Mouse (Mus musculus) macrophage (primary cell): Measurements from ENCODE around the gene Fcgr4. TPM values are rescaled to one million over a fixed set of nuclear protein-coding genes. Genes with fewer than 3 reads are reported as not detected.
A peak's percentile ranks its signal among the peaks of the same experiment; 100 is the strongest.

Experiments
- H3K27ac ChIP-seq: fragments of 350-480 bp; formaldehyde crosslinking; 2 replicates; pipeline ENCODE4 v1.9.0; 2021
- H3K36me3 ChIP-seq: fragments of 350-480 bp; formaldehyde crosslinking; 2 replicates; pipeline ENCODE4 v1.9.0; 2021; ENCODE audit errors: inconsistent target
- H3K4me3 ChIP-seq: fragments of 350-480 bp; formaldehyde crosslinking; 2 replicates; pipeline ENCODE4 v1.9.0; 2021; ENCODE audit errors: inconsistent target
- H3K79me2 ChIP-seq: fragments of 350-480 bp; formaldehyde crosslinking; 2 replicates; pipeline ENCODE4 v1.9.0; 2021; ENCODE audit errors: inconsistent target
- WGBS: methylation state at CpG from one replicate; pipeline ENCODE4 v1.1.7; 2026; ENCODE audit warnings: inconsistent platforms; ENCODE audit not compliant: missing documents; 5-methylcytosine and 5-hydroxymethylcytosine counted together
- polyA plus RNA-seq: library from polyadenylated mRNA; stranded (reverse); fragments of 250-400 nt; gene quantifications from 3 replicates; pipeline ENCODE4 v1.2.4, GENCODE M21; 2018; ENCODE audit warnings: inconsistent platforms

Gene Fcgr4
- polyA plus RNA-seq, 1 experiment from 2014 or later: 269 TPM

DNA sequence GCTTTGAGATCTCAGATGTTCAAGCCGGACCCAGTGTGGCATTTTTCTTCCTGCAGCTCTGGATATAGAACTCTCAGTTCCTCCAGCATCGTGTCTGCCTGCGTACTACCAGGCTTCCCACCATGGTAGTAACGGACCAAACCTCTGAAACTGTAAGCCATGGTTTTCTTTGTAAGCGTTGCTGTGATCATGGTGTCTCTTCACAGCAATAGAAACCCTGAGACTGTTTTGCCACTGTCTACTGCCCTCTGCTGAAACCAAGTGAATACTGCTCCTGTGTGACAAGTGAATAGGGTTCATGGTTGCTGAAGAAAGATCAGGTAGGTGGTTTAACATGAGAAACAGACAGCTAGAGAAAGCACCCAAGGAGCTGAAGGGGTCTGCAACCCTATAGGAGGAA, 26.2 kb upstream of the Fcgr4 start:
- H3K4me3 ChIP-seq: no peak overlapping the region
- no peak overlapping the region for H3K27ac ChIP-seq
- no peaks in the 10 kb centered on the region for H3K36me3 ChIP-seq
- WGBS: 54% methylated on average over 4 of the region's 5 CpGs
- H3K79me2 ChIP-seq: no peaks in the 10 kb centered on the region

DNA sequence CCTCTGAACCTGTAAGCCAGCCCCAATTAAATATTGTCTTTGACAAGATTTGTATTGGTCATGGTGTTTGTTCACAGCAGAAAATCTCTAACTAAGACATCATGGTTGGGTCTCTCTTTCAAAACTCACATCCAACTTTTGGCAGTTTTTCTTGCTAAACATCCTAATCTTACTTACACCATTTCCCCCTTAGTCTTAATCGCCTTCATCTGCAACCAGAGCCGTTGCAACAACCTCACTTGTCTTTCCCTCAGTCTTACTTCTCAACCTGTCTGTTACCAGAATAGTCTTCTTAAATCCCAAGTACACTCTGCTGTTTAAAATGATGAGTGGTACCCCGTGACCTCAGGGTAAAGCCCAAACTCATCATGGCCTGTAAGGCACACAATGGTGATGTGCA, 22.7 kb upstream of the Fcgr4 start:
- Histone ChIP-seq H3K27ac (peak overlapping the region; percentile 99; the same call in 1 of the 2 replicates), H3K36me3 (no peaks in the 10 kb centered on the region), H3K79me2 (no peaks in the 10 kb centered on the region), H3K4me3 (no peak overlapping the region)
- WGBS: 56% methylated on average over 3 of the region's 3 CpGs

DNA sequence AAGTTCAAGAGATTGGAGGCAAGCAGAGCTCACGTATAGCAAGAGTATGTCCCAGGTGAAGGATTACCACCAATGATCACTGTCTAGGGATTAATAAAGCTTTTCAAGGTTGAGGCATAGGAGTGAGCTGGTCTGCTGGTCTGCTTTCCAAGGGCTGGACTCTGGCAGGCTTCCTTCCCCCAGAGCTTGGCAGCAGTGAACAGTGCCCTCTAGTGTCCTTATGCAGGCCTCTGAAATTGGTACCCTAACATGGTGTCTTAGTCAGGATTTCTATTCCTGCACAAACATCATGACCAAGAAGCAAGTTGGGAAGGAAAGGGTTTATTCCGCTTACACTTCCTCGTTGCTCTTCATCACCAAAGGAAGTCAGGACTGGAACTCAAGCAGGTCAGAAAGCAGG, 22.0 kb upstream of the Fcgr4 start:
- WGBS: 40% methylated on average over 3 of the region's 3 CpGs
- Histone ChIP-seq H3K27ac (peak overlapping the region; percentile 99), H3K79me2 (no peaks in the 10 kb centered on the region)

DNA sequence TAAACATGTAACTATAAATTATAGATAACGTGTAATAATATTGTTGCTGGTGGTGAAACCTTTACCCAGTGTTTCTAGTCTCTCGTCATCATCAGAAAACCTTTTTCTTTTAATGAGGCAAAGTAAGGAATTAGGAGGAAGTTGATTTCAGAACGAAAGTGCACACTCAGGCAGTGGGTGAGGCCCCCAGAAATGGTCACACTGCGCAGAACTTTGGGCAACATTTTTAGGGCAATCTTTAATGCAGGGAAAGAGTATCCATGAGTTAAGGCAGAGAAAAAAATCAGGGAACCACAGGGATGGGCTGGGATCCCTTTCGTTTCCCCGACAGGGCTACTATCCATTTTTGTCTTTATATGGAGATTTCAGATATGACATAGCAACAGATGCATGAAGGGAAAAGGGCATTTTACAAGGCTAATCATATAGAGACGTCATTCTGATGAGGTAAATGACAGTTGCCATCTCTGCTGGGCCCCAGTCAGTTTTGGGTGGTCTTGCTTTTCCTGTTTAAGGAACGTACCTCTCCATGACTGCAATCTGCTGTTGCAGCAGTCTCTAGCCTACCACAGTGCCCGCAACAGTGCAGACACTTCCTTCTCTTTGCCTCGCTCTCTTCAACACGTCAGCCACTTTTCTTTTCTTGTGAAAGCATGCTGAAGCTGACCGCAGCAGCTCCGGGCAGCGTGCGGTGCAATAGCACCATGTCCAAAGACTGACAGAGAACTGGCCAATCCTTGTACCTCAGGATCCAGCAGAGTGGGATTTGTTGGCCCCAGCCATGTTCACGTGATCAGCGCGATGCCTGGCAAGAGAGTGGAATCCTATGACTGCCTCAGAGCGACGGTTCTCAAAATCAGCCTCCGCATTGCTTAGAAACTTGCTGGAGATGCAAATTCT, 20.7 kb upstream of the Fcgr4 start:
- Histone ChIP-seq H3K36me3 (no peaks in the 10 kb centered on the region), H3K79me2 (no peaks in the 10 kb centered on the region), H3K27ac (peak overlapping the region; percentile 99), H3K4me3 (peak overlapping the region; percentile 6; the same call in 1 of the 2 replicates)
- WGBS: 2% methylated on average over 20 of the region's 21 CpGs

More for the DNA sequence above, 22.0 kb upstream of the Fcgr4 start:
- Histone ChIP-seq H3K4me3 (no peak overlapping the region), H3K36me3 (no peaks in the 10 kb centered on the region)

DNA sequence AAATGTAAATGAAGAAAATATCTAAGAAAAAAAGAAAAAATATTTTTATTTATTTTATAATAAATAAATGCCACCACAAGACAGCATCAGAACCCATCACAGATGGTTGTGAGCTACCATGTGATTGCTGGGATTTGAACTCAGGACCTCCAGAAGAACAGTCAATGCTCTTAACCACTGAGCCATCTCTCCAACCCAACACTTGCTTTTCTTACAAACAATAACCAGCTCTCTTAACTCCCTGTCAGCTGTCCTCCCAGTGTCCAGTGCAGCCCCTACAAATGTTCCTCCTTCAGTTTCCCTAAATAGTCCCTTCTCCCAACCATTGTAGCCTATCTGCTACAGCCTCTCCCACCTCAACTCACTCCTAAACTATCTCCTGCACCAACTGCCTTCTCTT, 18.9 kb upstream of the Fcgr4 start:
- H3K79me2 ChIP-seq: no peaks in the 10 kb centered on the region
- H3K27ac ChIP-seq: peak overlapping the region; percentile 99
- H3K4me3 ChIP-seq: no peak overlapping the region
- H3K36me3 ChIP-seq: no peaks in the 10 kb centered on the region

DNA sequence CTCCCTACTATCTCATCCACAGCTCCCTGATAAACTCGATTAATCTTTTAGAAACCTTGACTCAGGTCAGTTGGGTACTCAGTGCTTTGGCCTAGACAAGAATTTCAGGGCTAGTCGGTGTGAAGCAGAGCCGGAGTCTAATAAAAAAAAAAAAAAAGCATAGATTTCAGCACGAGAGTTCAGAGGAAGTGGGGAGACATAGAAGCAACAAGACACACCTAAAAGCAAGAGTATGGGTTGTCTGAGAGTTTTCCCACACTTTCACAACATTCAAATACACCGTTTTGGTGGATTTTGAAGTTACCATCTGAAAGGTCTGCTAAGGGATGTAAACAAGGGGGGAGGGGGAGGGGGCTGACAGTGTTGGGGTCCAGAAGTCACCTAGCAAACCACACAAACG, 13.6 kb upstream of the Fcgr4 start:
- Histone ChIP-seq H3K79me2 (no peaks in the 10 kb centered on the region), H3K4me3 (no peak overlapping the region), H3K27ac (no peak overlapping the region), H3K36me3 (no peaks in the 10 kb centered on the region)
- WGBS: 85% methylated on average over 6 of the region's 6 CpGs

DNA sequence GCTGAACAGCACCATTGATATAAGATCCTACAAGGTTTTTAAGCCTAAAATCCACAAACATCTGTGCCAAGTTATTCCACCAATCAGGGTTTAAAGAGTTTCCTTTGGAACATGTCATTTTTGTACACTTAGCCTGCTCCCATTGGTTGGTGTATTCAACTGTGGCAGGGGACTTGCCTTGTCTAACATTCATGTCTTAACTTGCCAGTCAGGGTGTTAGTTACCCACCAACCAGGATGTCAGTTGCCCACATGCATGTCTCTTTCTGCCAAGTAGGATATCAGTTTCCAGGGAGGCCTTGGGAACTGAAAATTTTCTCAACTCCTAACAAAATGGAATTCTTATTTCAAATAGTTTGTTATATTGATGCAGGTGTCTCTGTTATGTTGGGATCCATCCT, 13.1 kb upstream of the Fcgr4 start:
- H3K4me3 ChIP-seq: no peak overlapping the region
- peak overlapping the region; percentile 91; the same call in 1 of the 2 replicates for H3K27ac ChIP-seq
- H3K36me3 ChIP-seq: no peaks in the 10 kb centered on the region
- H3K79me2 ChIP-seq: no peaks in the 10 kb centered on the region

DNA sequence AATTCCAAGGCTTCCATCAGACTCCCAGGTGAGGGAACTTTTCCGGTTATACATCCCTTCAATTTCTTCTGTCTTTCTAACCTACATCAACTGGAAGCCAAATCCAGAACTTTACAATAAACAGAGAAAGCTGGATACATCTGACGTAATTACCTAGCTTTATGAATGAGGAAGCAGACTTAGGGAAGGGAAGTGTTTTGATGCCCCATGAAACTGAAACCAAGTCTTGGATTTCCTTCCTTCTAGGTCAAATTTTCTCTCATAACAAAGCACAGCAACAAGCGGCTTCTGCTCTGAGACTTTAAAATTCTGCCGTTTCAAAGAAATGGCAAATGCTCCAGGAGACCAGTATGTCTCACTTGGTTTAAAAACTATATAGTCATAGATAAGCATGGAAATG, 12.4 kb upstream of the Fcgr4 start:
- H3K36me3 ChIP-seq: no peaks in the 10 kb centered on the region
- 25% methylated on average over 4 of the region's 4 CpGs for WGBS
- H3K4me3 ChIP-seq: no peak overlapping the region
- H3K79me2 ChIP-seq: no peaks in the 10 kb centered on the region
- H3K27ac ChIP-seq: peak overlapping the region; percentile 91

DNA sequence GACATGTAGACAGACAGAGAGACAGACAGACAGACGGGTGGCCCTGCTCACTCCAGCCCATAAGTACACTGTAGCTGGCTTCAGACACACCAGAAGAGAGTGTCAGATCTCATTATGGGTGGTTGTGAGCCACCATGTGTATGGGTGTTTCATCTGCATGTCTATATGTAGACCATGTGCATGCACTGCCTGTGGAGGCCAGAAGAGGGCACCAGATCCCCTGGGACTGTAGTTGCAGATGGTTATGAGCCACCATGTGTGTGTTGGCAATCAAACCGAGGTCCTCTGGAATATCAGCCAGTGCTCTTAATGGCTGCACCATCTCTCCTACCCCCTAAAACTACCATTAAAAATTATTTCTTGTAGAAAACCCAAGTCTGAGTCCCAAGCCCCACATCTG, 11.8 kb upstream of the Fcgr4 start:
- Histone ChIP-seq H3K36me3 (no peaks in the 10 kb centered on the region), H3K79me2 (no peaks in the 10 kb centered on the region), H3K4me3 (no peak overlapping the region), H3K27ac (peak overlapping the region; percentile 91)
- 100% methylated on average over 2 of the region's 2 CpGs for WGBS

DNA sequence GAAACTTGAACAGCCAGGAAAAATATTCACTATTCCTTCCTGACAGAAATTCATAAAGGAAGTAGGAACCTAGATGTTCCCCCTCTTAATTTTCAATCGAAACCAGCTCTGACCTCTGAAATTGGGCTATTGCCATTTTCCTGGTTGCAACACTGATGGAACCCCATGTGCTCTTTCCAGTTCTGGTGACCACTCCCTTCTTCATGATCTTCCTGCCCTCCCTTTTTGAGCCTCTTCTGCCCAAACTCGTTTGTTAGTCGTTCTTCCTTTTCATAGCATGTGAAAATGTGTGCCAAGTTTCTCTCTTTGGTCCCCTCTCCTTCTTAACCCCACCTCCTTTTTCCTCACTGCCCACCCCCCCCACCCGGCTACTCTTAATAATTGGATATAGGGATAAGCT, 7.0 kb upstream of the Fcgr4 start:
- no peak overlapping the region for H3K27ac ChIP-seq
- WGBS: 37% methylated on average over 3 of the region's 4 CpGs
- H3K4me3 ChIP-seq: no peak overlapping the region
- H3K79me2 ChIP-seq: no peaks in the 10 kb centered on the region
- H3K36me3 ChIP-seq: no peaks in the 10 kb centered on the region

DNA sequence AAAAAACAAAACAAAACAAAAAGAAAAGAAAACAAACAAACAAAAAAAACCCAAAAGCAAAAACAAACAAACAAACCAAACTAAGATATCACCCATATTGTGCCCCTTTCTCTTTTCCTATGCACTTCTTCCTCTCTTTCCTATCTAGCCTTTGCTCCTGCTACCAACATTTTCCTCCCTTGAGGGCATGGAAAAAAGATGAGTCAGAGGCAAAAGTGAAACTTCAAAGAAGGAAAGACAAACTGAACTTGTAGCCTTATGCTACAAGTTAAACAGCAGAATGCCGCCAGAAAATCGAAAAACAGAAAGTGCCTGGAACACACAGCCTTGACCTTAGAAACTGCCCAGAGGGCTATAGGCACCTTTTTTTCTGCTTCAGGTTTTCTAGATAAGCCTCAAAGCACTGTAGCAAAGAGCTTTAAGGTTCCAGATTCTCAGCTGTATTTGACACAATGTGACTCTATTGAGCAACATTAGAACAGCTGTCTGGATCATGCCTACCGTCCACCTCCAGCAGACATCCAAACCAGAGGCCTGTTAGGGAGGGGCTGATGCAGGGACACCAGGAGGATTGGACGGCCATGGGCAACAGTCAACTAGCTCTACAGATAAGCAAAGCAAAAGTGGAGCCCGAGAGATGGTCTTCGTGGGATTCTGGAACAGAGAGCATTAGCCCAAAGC, 1.9 kb upstream of the Fcgr4 start:
- 41% methylated on average over 6 of the region's 6 CpGs for WGBS
- H3K79me2 ChIP-seq: peaks cover 30% of the 10 kb centered on the region; the same call in 1 of the 2 replicates
- no peak overlapping the region for H3K4me3 ChIP-seq
- peak overlapping the region; percentile 94 for H3K27ac ChIP-seq
- H3K36me3 ChIP-seq: peaks cover 20% of the 10 kb centered on the region; the same call in 1 of the 2 replicates

DNA sequence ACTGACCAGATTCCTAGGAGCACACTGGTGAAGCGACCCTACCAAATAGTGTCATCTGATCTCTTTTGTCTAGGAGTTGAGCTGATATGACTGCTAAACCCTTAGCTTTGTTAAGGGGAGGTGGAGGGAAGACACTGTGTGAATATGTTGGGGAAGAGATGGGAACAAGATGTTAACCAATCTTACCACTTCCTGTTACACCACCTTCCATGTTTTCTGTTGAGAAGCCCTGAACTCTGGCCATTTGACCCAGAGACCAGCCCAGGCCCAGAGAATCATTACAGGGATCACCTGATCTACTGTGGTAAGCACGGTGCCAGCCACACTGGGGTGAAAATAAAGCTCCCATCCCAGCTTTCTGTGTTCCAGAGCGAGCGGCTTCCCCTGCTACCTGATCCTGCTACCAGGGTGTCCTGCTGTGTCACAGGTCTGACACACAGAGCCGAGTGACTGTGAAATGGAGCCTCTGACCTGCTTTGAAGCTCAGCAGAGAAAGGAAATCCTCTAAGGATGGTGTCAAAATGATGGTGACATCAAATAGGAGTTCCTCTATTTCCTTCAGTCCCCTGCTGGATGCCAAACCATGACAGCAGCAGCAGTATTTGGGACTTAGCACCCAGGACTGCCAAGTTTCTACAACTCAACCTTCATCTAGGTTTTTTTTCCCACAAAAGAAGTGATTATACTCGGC, 1.1 kb upstream of the Fcgr4 start:
- WGBS: 40% methylated on average over 6 of the region's 6 CpGs
- Histone ChIP-seq H3K27ac (peak overlapping the region; percentile 94), H3K4me3 (no peak overlapping the region), H3K79me2 (peaks cover 36% of the 10 kb centered on the region; the same call in 1 of the 2 replicates), H3K36me3 (peaks cover 23% of the 10 kb centered on the region; the same call in 1 of the 2 replicates)

DNA sequence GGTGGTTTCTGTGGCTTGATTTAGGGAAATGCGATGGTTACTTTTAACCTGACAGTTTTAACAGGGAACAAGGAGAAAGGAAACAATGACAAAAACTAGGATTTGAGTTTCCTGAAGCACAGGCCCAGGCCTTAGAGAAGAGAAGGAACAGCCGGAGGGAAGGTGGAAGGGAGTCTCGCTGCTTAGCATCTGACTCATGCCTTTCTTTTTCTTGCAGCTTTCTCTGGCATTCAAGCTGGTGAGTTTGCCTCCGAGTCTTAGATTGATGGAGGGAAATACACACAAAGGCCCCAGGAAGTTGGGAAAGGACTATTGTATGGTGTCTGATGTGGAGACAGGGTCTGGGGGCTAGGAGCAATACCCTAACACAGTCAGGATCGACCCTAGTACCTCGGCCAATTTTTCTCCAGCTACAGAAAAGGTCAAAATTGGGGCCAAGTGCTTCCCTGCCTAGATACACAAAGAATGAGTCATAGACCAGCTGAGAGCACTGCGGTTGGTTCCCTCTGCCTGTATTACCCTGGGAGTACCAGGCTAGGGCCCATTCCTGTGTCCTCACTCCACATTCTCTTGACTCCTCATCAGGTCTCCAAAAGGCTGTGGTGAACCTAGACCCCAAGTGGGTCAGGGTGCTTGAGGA, 711 bp downstream of the Fcgr4 start:
- peak overlapping the region; percentile 94 for H3K27ac ChIP-seq
- WGBS: 41% methylated on average over 7 of the region's 7 CpGs
- H3K4me3 ChIP-seq: peak overlapping the region; percentile 20
- peaks cover 40% of the 10 kb centered on the region for H3K36me3 ChIP-seq
- H3K79me2 ChIP-seq: peaks cover 42% of the 10 kb centered on the region; the same call in 1 of the 2 replicates

DNA sequence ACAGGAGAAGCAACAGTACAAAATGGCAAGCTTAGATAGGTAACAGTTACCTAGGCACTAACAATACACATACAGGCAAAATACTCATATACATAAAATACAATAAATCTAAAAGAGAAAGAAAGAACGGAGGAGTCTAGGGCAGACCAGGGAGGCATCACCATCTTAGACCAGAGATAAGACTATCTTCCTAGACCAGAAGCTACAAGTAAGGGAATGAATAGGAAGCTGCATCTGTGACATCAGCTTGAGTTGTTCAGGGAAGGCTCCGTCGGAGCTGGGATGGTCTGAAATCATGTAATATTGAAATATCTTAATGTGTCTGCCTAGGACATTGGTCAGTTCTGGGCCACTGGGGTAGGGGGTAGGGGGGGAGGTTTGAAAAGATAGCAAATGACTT, 13.0 kb downstream of the Fcgr4 start:
- Histone ChIP-seq H3K27ac (no peak overlapping the region), H3K36me3 (peaks cover 34% of the 10 kb centered on the region), H3K4me3 (no peak overlapping the region), H3K79me2 (no peaks in the 10 kb centered on the region)
- 96% methylated on average over 3 of the region's 3 CpGs for WGBS
